Mouse (Mus musculus): ENCODE results near the gene Dcun1d1. TPM values are rescaled to one million over a fixed set of nuclear protein-coding genes. Genes with fewer than 3 reads are reported as not detected.

The Dcun1d1 gene
- polyA plus RNA-seq, 1 experiment, result 28.0 TPM

DNA sequence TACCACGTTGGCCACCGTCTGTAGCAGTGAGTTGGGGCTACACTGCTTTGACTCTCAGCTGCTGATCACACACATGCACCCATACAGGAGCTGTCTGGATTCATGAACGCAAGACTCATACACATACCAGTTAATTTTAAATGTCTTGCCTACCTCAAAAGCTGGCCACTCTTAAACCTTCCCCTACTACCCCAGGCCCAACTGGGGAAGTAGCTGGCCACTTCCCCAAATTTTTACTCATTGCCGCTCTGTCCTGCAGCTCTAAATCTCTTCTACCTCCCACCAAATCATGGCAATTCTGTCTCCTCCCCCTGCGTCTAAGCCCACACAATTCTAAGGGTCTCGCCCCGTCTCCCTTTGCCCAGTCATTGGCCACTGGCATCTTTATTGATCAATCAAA is 11.0 kb upstream of the Dcun1d1 start:
- no peaks in the 10 kb centered on the region for H3K4me1 ChIP-seq (ENCODE audit: control insufficient read depth, insufficient read depth, low read length)
- H3K4me3 ChIP-seq (replicated peaks; ENCODE audit: control insufficient read depth, low read depth, low read length), result no peak overlapping the region
- 43% methylated on average over 7 of the region's 7 CpGs for WGBS
- TF ChIP-seq POLR2A (IDR thresholded peaks at IDR 0.05; ENCODE audit: borderline replicate concordance, control insufficient read depth, low read depth, low read length), result no peak
- no peak for TF ChIP-seq CTCF (IDR thresholded peaks at IDR 0.05; ENCODE audit: control insufficient read depth, insufficient read depth, low read length)
- no peak overlapping the region for H3K27ac ChIP-seq (ENCODE audit: control insufficient read depth, insufficient read depth, low read depth, low read length, poor library complexity)

DNA sequence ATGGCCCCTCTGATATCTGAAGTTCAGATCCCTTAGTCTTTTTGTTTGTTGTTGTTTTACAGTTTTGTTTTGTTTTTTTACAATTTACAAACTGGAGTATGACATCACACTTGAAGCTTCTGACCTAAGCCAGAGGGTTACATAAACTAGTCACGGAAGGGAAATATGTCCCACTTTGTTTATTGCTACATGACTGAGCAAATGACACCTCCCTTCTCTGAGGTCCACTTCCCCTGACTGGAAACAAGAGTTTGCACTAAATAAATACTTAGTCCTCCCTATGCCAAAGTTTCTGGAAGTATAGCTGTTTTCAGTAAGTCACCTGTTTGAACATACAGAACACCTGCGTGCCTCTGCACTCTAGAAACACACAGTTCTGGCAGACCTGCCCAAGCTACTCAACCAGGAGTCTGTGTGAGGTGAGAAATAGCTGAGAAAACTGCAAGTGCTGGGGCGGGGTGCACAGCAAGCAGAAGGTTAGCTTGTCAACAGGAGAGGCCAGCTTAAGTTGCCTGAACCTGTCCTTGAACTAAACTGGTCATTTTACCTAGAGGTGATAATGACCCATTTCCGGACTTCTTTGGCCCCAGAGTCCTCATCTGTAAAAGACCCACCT is 3.4 kb upstream of the Dcun1d1 start:
- no peak overlapping the region for H3K27ac ChIP-seq (ENCODE audit: control insufficient read depth, insufficient read depth, low read depth, low read length, poor library complexity)
- 77% methylated on average over 4 of the region's 4 CpGs for WGBS
- no peak overlapping the region for H3K4me3 ChIP-seq (replicated peaks; ENCODE audit: control insufficient read depth, low read depth, low read length)
- TF ChIP-seq CTCF (IDR thresholded peaks at IDR 0.05; ENCODE audit: control insufficient read depth, insufficient read depth, low read length), result no peak
- no peak for TF ChIP-seq POLR2A (IDR thresholded peaks at IDR 0.05; ENCODE audit: borderline replicate concordance, control insufficient read depth, low read depth, low read length)
- peaks cover 3% of the 10 kb centered on the region for H3K4me1 ChIP-seq (ENCODE audit: control insufficient read depth, insufficient read depth, low read length)

DNA sequence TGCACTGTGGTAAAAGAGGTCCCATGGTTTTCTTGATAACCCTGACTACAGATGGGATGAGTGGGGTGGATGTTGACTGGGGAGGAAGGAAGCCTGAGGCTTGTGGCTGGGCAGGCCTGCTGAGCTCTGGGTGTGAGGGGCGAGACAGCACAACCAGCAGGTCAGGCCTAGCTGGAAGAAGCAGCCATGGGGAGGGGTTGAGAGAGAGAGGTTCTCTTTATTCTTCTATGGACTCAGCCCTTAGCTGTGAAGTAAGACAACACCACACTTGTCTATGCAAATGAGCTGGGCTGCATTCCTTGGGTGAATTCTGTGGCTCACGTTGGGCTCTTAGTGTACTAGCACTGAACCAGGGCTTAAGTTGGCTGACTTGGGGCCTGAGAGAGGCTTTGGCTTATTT is 2.8 kb upstream of the Dcun1d1 start:
- WGBS, result 21% methylated on average over 2 of the region's 2 CpGs
- TF ChIP-seq POLR2A (IDR thresholded peaks at IDR 0.05; ENCODE audit: borderline replicate concordance, control insufficient read depth, low read depth, low read length) (no peak), CTCF (IDR thresholded peaks at IDR 0.05; ENCODE audit: control insufficient read depth, insufficient read depth, low read length) (no peak)
- no peak overlapping the region for H3K27ac ChIP-seq (ENCODE audit: control insufficient read depth, insufficient read depth, low read depth, low read length, poor library complexity)
- H3K4me3 ChIP-seq (replicated peaks; ENCODE audit: control insufficient read depth, low read depth, low read length), result no peak overlapping the region
- H3K4me1 ChIP-seq (ENCODE audit: control insufficient read depth, insufficient read depth, low read length), result peaks cover 3% of the 10 kb centered on the region

DNA sequence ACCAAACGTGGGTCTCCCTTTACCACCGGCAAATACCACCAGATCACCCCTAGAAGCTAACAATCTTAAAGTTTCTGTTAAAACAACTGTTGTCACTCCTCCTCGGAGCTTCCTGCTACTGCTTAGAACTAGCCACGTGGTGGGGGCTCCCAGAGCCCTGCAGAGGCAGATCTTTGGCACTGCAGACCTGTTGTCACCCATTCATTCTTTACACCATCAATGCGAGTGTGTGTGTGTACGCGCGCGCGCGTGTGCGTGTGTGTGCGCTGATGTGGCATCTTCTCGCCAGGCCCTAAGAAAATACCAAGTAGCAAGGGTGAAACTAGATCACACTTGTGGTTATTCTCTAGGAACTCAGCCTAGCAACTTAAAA is 3.9 kb downstream of the Dcun1d1 start:
- Histone ChIP-seq H3K4me1 (ENCODE audit: control insufficient read depth, insufficient read depth, low read length) (peaks cover 4% of the 10 kb centered on the region; the same call in 1 of the 2 replicates), H3K4me3 (replicated peaks; ENCODE audit: control insufficient read depth, low read depth, low read length) (peak overlapping the region; percentile 99), H3K27ac (ENCODE audit: control insufficient read depth, insufficient read depth, low read depth, low read length, poor library complexity) (peak overlapping the region; percentile 98)
- TF ChIP-seq CTCF (IDR thresholded peaks at IDR 0.05; ENCODE audit: control insufficient read depth, insufficient read depth, low read length) (no peak), POLR2A (IDR thresholded peaks at IDR 0.05; ENCODE audit: borderline replicate concordance, control insufficient read depth, low read depth, low read length) (no peak)
- WGBS, result under 1% methylated on average over 14 of the region's 14 CpGs

DNA sequence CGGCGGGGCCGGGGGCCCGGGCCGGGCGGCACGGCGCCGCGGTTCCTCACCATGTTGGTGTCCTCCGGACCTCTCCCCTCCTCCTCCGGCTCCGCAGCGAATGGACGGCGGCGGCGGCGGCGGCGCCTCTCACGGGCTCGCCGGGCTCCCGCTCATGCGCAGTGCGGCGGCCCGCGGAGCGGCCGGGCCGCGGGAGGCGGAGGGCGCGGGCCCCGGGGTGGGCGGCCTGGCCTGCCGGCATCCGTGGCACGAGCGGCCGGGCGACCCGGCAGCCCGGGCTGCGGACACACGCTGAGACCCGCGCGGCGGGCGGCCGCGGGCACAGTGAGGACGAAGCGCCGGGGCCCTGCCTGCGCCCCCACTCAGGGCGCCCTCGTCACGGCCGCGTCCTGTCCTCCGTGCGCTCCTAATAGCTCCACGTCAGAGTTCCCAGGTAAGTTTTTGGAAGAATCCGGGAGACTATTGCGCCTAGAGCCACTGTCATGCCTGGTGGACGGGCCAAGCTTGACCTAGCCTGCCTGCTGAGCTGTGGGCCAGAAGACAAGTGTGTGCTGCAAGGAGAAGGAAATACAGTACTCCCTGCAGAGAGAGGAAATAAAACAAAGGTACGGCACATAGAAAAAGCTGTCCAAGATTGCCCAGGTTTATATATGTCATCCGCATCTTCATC is 4.4 kb downstream of the Dcun1d1 start:
- TF ChIP-seq POLR2A (IDR thresholded peaks at IDR 0.05; ENCODE audit: borderline replicate concordance, control insufficient read depth, low read depth, low read length), result peak; percentile 56; the same call in 1 of the 2 replicates
- TF ChIP-seq CTCF (IDR thresholded peaks at IDR 0.05; ENCODE audit: control insufficient read depth, insufficient read depth, low read length), result no peak
- Histone ChIP-seq H3K4me3 (replicated peaks; ENCODE audit: control insufficient read depth, low read depth, low read length) (peak overlapping the region; percentile 99), H3K27ac (ENCODE audit: control insufficient read depth, insufficient read depth, low read depth, low read length, poor library complexity) (peak overlapping the region; percentile 98), H3K4me1 (ENCODE audit: control insufficient read depth, insufficient read depth, low read length) (peaks cover 4% of the 10 kb centered on the region; the same call in 1 of the 2 replicates)
- 3% methylated on average over 73 of the region's 73 CpGs for WGBS

DNA sequence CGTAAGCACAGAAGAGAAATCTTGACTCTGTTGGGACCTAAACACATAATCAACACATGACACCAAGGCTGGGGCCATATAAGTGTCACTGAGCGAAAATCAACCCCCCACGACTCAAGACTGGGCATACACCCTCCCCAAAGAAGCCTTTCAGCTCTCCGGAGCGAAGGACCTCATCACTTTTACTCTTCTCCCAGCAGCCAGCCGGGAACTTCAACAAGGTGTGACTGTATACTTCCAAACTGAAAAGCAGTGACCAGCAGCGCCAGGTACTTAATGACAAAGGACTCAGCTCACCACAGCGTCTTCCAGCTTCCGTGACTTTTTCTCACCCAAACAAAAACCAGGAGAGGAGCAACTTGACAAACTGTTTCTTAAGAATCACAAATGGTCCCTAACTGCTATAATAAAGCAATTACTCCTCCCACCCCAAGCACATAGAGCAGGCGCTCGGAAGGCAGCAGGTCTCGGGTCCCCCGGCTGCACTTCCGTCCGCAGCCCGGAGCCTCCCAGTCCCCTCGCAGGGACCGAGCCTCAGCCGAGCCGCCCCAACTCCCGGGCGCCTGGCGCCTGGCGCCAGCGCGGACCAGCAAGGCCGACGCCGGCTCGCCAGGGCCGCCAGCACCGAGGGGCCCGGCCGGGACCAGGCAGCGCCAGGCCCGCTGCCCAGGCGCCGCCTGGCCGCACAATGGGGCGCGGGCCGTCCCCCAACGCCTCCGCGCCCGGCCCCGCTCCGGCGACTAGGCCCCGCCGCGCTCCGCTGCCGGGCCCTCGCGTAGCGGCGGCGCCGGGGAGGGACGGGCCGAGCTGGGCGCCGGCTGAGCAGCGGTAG is 5.1 kb downstream of the Dcun1d1 start:
- Histone ChIP-seq H3K4me1 (ENCODE audit: control insufficient read depth, insufficient read depth, low read length) (peaks cover 4% of the 10 kb centered on the region; the same call in 1 of the 2 replicates), H3K4me3 (replicated peaks; ENCODE audit: control insufficient read depth, low read depth, low read length) (peak overlapping the region; percentile 99), H3K27ac (ENCODE audit: control insufficient read depth, insufficient read depth, low read depth, low read length, poor library complexity) (peak overlapping the region; percentile 98)
- no peak for TF ChIP-seq POLR2A (IDR thresholded peaks at IDR 0.05; ENCODE audit: borderline replicate concordance, control insufficient read depth, low read depth, low read length)
- no peak for TF ChIP-seq CTCF (IDR thresholded peaks at IDR 0.05; ENCODE audit: control insufficient read depth, insufficient read depth, low read length)
- 2% methylated on average over 65 of the region's 65 CpGs for WGBS

DNA sequence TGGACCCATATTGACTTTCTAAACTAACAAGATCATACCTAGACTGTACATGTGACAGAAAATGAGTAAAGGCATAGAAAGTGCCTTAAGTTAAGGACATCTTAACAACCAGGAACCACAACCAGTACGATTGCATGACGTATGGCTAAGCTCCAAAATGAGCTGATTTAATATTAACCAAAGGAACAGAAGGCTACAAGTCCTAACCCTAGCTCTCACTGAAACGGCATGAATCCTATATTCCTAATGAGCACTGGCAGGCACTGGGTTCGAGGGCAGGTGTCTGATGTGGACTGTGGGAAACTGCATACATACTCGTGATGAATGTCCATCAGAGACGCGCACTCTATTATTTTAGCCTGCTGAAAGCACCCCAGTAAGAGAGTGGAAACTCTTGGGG is 5.9 kb downstream of the Dcun1d1 start:
- Histone ChIP-seq H3K4me3 (replicated peaks; ENCODE audit: control insufficient read depth, low read depth, low read length) (peak overlapping the region; percentile 99), H3K27ac (ENCODE audit: control insufficient read depth, insufficient read depth, low read depth, low read length, poor library complexity) (peak overlapping the region; percentile 0; the same call in 1 of the 2 replicates), H3K4me1 (ENCODE audit: control insufficient read depth, insufficient read depth, low read length) (peaks cover 4% of the 10 kb centered on the region; the same call in 1 of the 2 replicates)
- TF ChIP-seq POLR2A (IDR thresholded peaks at IDR 0.05; ENCODE audit: borderline replicate concordance, control insufficient read depth, low read depth, low read length) (no peak), CTCF (IDR thresholded peaks at IDR 0.05; ENCODE audit: control insufficient read depth, insufficient read depth, low read length) (no peak)
- under 1% methylated on average over 7 of the region's 7 CpGs for WGBS

DNA sequence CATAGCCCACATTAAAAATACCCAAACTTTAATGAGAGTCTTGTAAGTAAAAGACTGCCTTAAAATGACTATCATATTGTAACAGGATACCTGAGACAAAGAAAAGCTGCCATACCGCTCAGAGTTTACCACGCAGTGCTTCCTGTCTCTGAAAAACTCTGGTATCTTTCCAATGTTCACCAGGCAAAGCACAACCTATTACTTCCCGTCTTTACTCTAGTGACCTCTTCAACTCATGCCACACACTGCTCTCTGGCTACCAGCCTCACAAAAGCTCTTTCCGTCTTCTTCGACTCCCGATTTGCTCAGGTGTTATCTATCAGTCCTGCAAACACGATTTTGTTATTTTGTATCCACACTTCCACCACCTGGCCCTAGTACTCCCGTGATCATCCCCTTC is 7.4 kb downstream of the Dcun1d1 start:
- H3K4me3 ChIP-seq (replicated peaks; ENCODE audit: control insufficient read depth, low read depth, low read length), result peak overlapping the region; percentile 24
- 4% methylated on average over 8 of the region's 8 CpGs for WGBS
- peaks cover 4% of the 10 kb centered on the region; the same call in 1 of the 2 replicates for H3K4me1 ChIP-seq (ENCODE audit: control insufficient read depth, insufficient read depth, low read length)
- no peak overlapping the region for H3K27ac ChIP-seq (ENCODE audit: control insufficient read depth, insufficient read depth, low read depth, low read length, poor library complexity)
- TF ChIP-seq CTCF (IDR thresholded peaks at IDR 0.05; ENCODE audit: control insufficient read depth, insufficient read depth, low read length) (no peak), POLR2A (IDR thresholded peaks at IDR 0.05; ENCODE audit: borderline replicate concordance, control insufficient read depth, low read depth, low read length) (no peak)

All from bone marrow, adult 2 months (tissue).